Mouse (Mus musculus) liver, embryonic 14.5 days (tissue): ENCODE measurements around the gene Cdh13. TPM values are rescaled to one million over a fixed set of nuclear protein-coding genes. Genes with fewer than 3 reads are reported as not detected.

Source experiments
- ATAC-seq: fragments of 200-750 bp; cut with Nextera tagmentation; 2 replicates; pipeline ENCODE4 v1.8.0; 2017; ENCODE audit warnings: moderate number of reproducible peaks, mild to moderate bottlenecking, moderate library complexity; ENCODE audit not compliant: insufficient read depth
- DNase-seq, 3 experiments: peaks; one replicate each; pipeline ENCODE4 v3.0.0-alpha.2; 2012 to 2013; ENCODE audit warnings: low read depth in 3 of 3, low spot score in 3 of 3
- H3K27ac ChIP-seq: fragments of 300-500 bp; sonication (generic); 2 replicates; pipeline ENCODE4 v1.5.1; 2014; ENCODE audit warnings: moderate library complexity, mild to moderate bottlenecking, control low read depth, inconsistent platforms
- H3K27me3 ChIP-seq: fragments of 300-500 bp; sonication (generic); 2 replicates; pipeline ENCODE4 v1.6.1; 2014; ENCODE audit warnings: mild to moderate bottlenecking, low read length, moderate library complexity; ENCODE audit not compliant: control insufficient read depth, insufficient read depth
- H3K36me3 ChIP-seq: fragments of 300-500 bp; sonication (generic); replicated peaks from 2 replicates; pipeline ENCODE4 v1.6.1; 2014; ENCODE audit warnings: low read depth; ENCODE audit not compliant: control insufficient read depth, insufficient read depth
- H3K4me1 ChIP-seq, 2 experiments: fragments of 200-500 bp in 1 of 2; fragments of 300-500 bp in 1 of 2; sonication (generic) in 1 of 2; replicated peaks; 2 replicates each; pipeline ENCODE4 v1.6.1; 2012 to 2014; ENCODE audit warnings: antibody characterized with exemption in 1 of 2, inconsistent platforms in 1 of 2, low read length in 1 of 2; ENCODE audit not compliant: control insufficient read depth in 2 of 2, insufficient read depth in 2 of 2
- H3K4me2 ChIP-seq: fragments of 300-500 bp; sonication (generic); 2 replicates; pipeline ENCODE4 v1.6.1; 2014; ENCODE audit warnings: low read depth, mild to moderate bottlenecking, control low read depth, moderate library complexity
- H3K4me3 ChIP-seq, 2 experiments: fragments of 200-500 bp in 1 of 2; fragments of 300-500 bp in 1 of 2; sonication (generic) in 1 of 2; 2 replicates each; pipeline ENCODE4 v1.5.1; 2012 to 2014; ENCODE audit warnings: low read depth in 2 of 2, low read length in 2 of 2, mild to moderate bottlenecking in 2 of 2, control low read depth in 1 of 2, inconsistent platforms in 1 of 2, moderate library complexity in 1 of 2; ENCODE audit not compliant: insufficient read depth in 1 of 2
- H3K9ac ChIP-seq: fragments of 300-500 bp; sonication (generic); replicated peaks from 2 replicates; pipeline ENCODE4 v1.6.1; 2014; ENCODE audit warnings: mild to moderate bottlenecking, control low read depth, moderate library complexity
- H3K9me3 ChIP-seq: fragments of 300-500 bp; sonication (generic); 2 replicates; pipeline ENCODE4 v1.6.1; 2016; ENCODE audit warnings: low read length, mixed read lengths; ENCODE audit not compliant: control insufficient read depth
- CTCF ChIP-seq: IDR thresholded peaks from 2 replicates; pipeline ENCODE4 v1.5.1; 2016; ENCODE audit warnings: antibody characterized with exemption, low read depth, control low read depth
- EP300 ChIP-seq: IDR thresholded peaks from 2 replicates; pipeline ENCODE4 v1.6.1; 2016; ENCODE audit warnings: antibody characterized with exemption, low read depth
- WGBS: fragments of 180-500 bp; shearing (Covaris S2); extraction: QIAGEN DNeasy Blood & Tissue Kit; methylation state at CpG from one replicate; pipeline ENCODE4 v1.1.7; 2014; ENCODE audit not compliant: insufficient replicate concordance; 5-methylcytosine and 5-hydroxymethylcytosine counted together
- polyA plus RNA-seq, 2 experiments: library from polyadenylated mRNA; depleted of rRNA in 1 of 2; stranded (reverse) in 1 of 2; unstranded in 1 of 2; fragments of >200 nt; fragmentation: Nextera tagmentation in 1 of 2; extraction: Ambion mirVana in 1 of 2; gene quantifications; 2 replicates each; pipeline versions ENCODE4 v1.2.1 to v1.2.3; 2012 to 2014

Cdh13 gene
- polyA plus RNA-seq, 2 experiments, result 0.15 to 0.43 TPM

GRCm38 (mm10) chr8:118662001-118662829 lies 378.7 kb downstream of the Cdh13 start:
- no peak for DNase-seq
- Histone ChIP-seq H3K9me3 (no peaks in the 10 kb centered on the region), H3K36me3 (no peaks in the 10 kb centered on the region), H3K27ac (no peak overlapping the region), H3K4me2 (no peak overlapping the region), H3K4me1 (no peaks in the 10 kb centered on the region), H3K4me3 (no peak overlapping the region), H3K27me3 (no peaks in the 10 kb centered on the region), H3K9ac (no peak overlapping the region)
- no peak for TF ChIP-seq CTCF
- TF ChIP-seq EP300, result no peak
- 60% methylated on average over 8 of the region's 8 CpGs for WGBS
- no peak for ATAC-seq

- Histone ChIP-seq H3K4me3 (no peak overlapping the region), H3K9me3 (no peaks in the 10 kb centered on the region), H3K9ac (no peak overlapping the region), H3K36me3 (no peaks in the 10 kb centered on the region), H3K27me3 (no peaks in the 10 kb centered on the region), H3K27ac (no peak overlapping the region), H3K4me1 (no peaks in the 10 kb centered on the region), H3K4me2 (no peak overlapping the region)
- no peak for DNase-seq
- 60% methylated on average over 5 of the region's 5 CpGs for WGBS
- TF ChIP-seq CTCF, result no peak
- TF ChIP-seq EP300, result no peak
- ATAC-seq, result no peak
Observed at GRCm38 (mm10) chr8:118665081-118665480, 381.5 kb downstream of the Cdh13 start.

GRCm38 (mm10) chr8:118667736-118668135 lies 384.2 kb downstream of the Cdh13 start:
- Histone ChIP-seq H3K9ac (no peak overlapping the region), H3K4me2 (no peak overlapping the region), H3K9me3 (no peaks in the 10 kb centered on the region), H3K27me3 (no peaks in the 10 kb centered on the region), H3K4me3 (no peak overlapping the region), H3K36me3 (no peaks in the 10 kb centered on the region), H3K27ac (no peak overlapping the region), H3K4me1 (no peaks in the 10 kb centered on the region)
- DNase-seq (no peak), ATAC-seq (no peak)
- TF ChIP-seq CTCF, result no peak
- TF ChIP-seq EP300, result no peak
- WGBS, result 68% methylated on average over 4 of the region's 4 CpGs

- H3K4me3 ChIP-seq, result no peak overlapping the region
- no peak for ATAC-seq
Observed at GRCm38 (mm10) chr8:118676233-118676632, 392.7 kb downstream of the Cdh13 start.

GRCm38 (mm10) chr8:118679347-118679746 lies 395.8 kb downstream of the Cdh13 start:
- Histone ChIP-seq H3K36me3 (no peaks in the 10 kb centered on the region), H3K27ac (no peak overlapping the region), H3K4me3 (no peak overlapping the region), H3K4me1 (no peaks in the 10 kb centered on the region), H3K9ac (no peak overlapping the region), H3K27me3 (no peaks in the 10 kb centered on the region), H3K4me2 (no peak overlapping the region), H3K9me3 (no peaks in the 10 kb centered on the region)
- 49% methylated on average over 9 of the region's 9 CpGs for WGBS
- ATAC-seq (no peak), DNase-seq (no peak)
- no peak for TF ChIP-seq CTCF
- TF ChIP-seq EP300, result no peak

More at GRCm38 (mm10) chr8:118676233-118676632, 392.7 kb downstream of the Cdh13 start:
- Histone ChIP-seq H3K9me3 (no peaks in the 10 kb centered on the region), H3K36me3 (no peaks in the 10 kb centered on the region), H3K9ac (no peak overlapping the region), H3K4me1 (no peaks in the 10 kb centered on the region), H3K27ac (no peak overlapping the region), H3K4me2 (no peak overlapping the region), H3K27me3 (no peaks in the 10 kb centered on the region)
- no peak for DNase-seq
- no peak for TF ChIP-seq EP300
- no peak for TF ChIP-seq CTCF
- WGBS, result 65% methylated on average over 6 of the region's 6 CpGs
